In genomic region chr14:49525176-49525930, GRCm38 (mm10) we compare ENCODE assay signal across 7 mouse cellular contexts. TPM values are rescaled to one million over a fixed set of nuclear protein-coding genes. Genes with fewer than 3 reads are reported as not detected.
A peak's percentile ranks its signal among the peaks of the same experiment; 100 is the strongest.
DNase-seq lines count a peak whose midpoint lies in the region; ATAC-seq and TF ChIP-seq lines count a peak whose summit lies in the region.

No protein-coding gene starts in this region.

- ATAC-seq in limb, embryonic 12.5 days (ENCODE audit: insufficient number of reproducible peaks, insufficient read depth, low FRiP score, low TSS enrichment, low read depth), result peak; percentile 88
- ATAC-seq in midbrain, embryonic 15.5 days (replicated peaks), result peak; percentile 90

- no peaks in the 10 kb centered on the region for H3K9me3 ChIP-seq in limb, embryonic 12.5 days
- no peaks in the 10 kb centered on the region for H3K9me3 ChIP-seq in midbrain, embryonic 15.5 days

- TF ChIP-seq EP300 in heart, adult 2 months (IDR thresholded peaks at IDR 0.05; ENCODE audit: insufficient read depth, low read depth, low read length), result no peak

- no peak for TF ChIP-seq POLR2A in heart, adult 2 months (IDR thresholded peaks at IDR 0.05; ENCODE audit: insufficient read depth, low read depth, low read length)

- WGBS in heart, adult 2 months, result 2% methylated on average over 55 of the region's 63 CpGs
- WGBS in limb, embryonic 12.5 days, result under 1% methylated on average over 61 of the region's 63 CpGs
- under 1% methylated on average over 53 of the region's 63 CpGs for WGBS in midbrain, embryonic 15.5 days

- no peaks in the 10 kb centered on the region for H3K79me2 ChIP-seq in heart, adult 2 months (replicated peaks; ENCODE audit: control insufficient read depth, insufficient read depth, low read length)

- no peak for TF ChIP-seq CTCF in heart, adult 2 months (IDR thresholded peaks at IDR 0.05)

- DNase-seq in adrenal gland, postnatal 25 days, result peak; percentile 81
- DNase-seq in embryo, embryonic 10 days (ENCODE audit: low spot score), result peak; percentile 93
- peak; percentile 52 to 69 for DNase-seq in heart, adult 2 months
- peak; percentile 26 for DNase-seq in kidney, adult 11 months
- DNase-seq in testis, postnatal 14 days (ENCODE audit: low spot score), result peak; percentile 71

- no peak overlapping the region for H3K4me3 ChIP-seq in heart, adult 2 months
- peak overlapping the region; percentile 34 for H3K4me3 ChIP-seq in limb, embryonic 12.5 days (replicated peaks)
- peak overlapping the region; percentile 63 for H3K4me3 ChIP-seq in midbrain, embryonic 15.5 days

- H3K36me3 ChIP-seq in heart, adult 2 months (ENCODE audit: control insufficient read depth, insufficient read depth, low read length), result no peaks in the 10 kb centered on the region
- no peaks in the 10 kb centered on the region for H3K36me3 ChIP-seq in limb, embryonic 12.5 days
- H3K36me3 ChIP-seq in midbrain, embryonic 15.5 days (replicated peaks), result no peaks in the 10 kb centered on the region

- peak overlapping the region; percentile 76 for H3K4me2 ChIP-seq in limb, embryonic 12.5 days
- peak overlapping the region; percentile 82 for H3K4me2 ChIP-seq in midbrain, embryonic 15.5 days

- H3K4me1 ChIP-seq in heart, adult 2 months (ENCODE audit: control insufficient read depth, insufficient read depth, low read length), result no peaks in the 10 kb centered on the region
- peaks cover 7% of the 10 kb centered on the region for H3K4me1 ChIP-seq in limb, embryonic 12.5 days (replicated peaks)
- H3K4me1 ChIP-seq in midbrain, embryonic 15.5 days, result peaks cover 3% of the 10 kb centered on the region; the same call in 1 of the 2 replicates

- intact Hi-C loops in heart, adult 2 months (cut with DNase I), result loop anchor here (5.0 kb wide), 1 partner anchor 133 kb away; no protein-coding TSS in a partner anchor

- no peak overlapping the region for H3K27ac ChIP-seq in heart, adult 2 months
- no peak overlapping the region for H3K27ac ChIP-seq in limb, embryonic 12.5 days
- peak overlapping the region; percentile 72 for H3K27ac ChIP-seq in midbrain, embryonic 15.5 days

- H3K27me3 ChIP-seq in heart, adult 2 months (ENCODE audit: control insufficient read depth, insufficient read depth, low read length), result no peaks in the 10 kb centered on the region
- H3K27me3 ChIP-seq in limb, embryonic 12.5 days, result peaks cover 17% of the 10 kb centered on the region
- no peaks in the 10 kb centered on the region for H3K27me3 ChIP-seq in midbrain, embryonic 15.5 days (replicated peaks)

- H3K9ac ChIP-seq in heart, adult 2 months (ENCODE audit: low read depth, low read length), result no peak overlapping the region
- no peak overlapping the region for H3K9ac ChIP-seq in limb, embryonic 12.5 days (replicated peaks)
- peak overlapping the region; percentile 71 for H3K9ac ChIP-seq in midbrain, embryonic 15.5 days

RNA-seq across cellular contexts. Expression of gene Slc35f4, which starts 0.5 kb away (rescaled TPM):
- total RNA-seq in adrenal gland, postnatal 25 days (2021), result not detected in 2 replicates
- not detected for total RNA-seq in heart, adult 2 months (2021)
- not detected in 2 replicates for polyA plus RNA-seq in heart, adult 2 months (2012; rRNA removed)
- not detected in 2 replicates for polyA plus RNA-seq in limb, embryonic 12.5 days (2016; fragmentation: Nextera tagmentation; extraction: Ambion mirVana)
- 15.7 and 16.4 TPM in 2 replicates for polyA plus RNA-seq in midbrain, embryonic 15.5 days (2015; fragmentation: Nextera tagmentation; extraction: Ambion mirVana)

Comparison
In these comparisons a context has a peak if more than half of its experiments do, and no peak if none do; other contexts are left out.
1. DNase-seq: peak in every context shown above with its lines; median percentile 93 in embryo, embryonic 10 days; 81 in adrenal gland, postnatal 25 days; 71 in testis, postnatal 14 days; 60 in heart, adult 2 months; 26 in kidney, adult 11 months.
2. RNA of gene Slc35f4, which starts 0.5 kb away (polyA plus RNA-seq): 15.7 to 16.4 TPM in midbrain, embryonic 15.5 days; not detected in limb, embryonic 12.5 days and not detected in heart, adult 2 months; every median in the first group is over 10 times any median in the second.